Mouse (Mus musculus) midbrain, embryonic 14.5 days (tissue): ENCODE measurements around the gene Phf20. TPM values are rescaled to one million over a fixed set of nuclear protein-coding genes. Genes with fewer than 3 reads are reported as not detected.

Experiments used
- ATAC-seq: fragments of 200-750 bp; cut with Nextera tagmentation; 2 replicates; pipeline ENCODE4 v1.8.0; 2017; ENCODE audit warnings: moderate number of reproducible peaks, moderate library complexity; ENCODE audit not compliant: low FRiP score, low TSS enrichment
- DNase-seq: peaks from one replicate; pipeline ENCODE4 v3.0.0-alpha.2; 2015
- H3K27ac ChIP-seq: fragments of 300-500 bp; sonication (generic); replicated peaks from 2 replicates; pipeline ENCODE4 v1.5.1; 2014; ENCODE audit warnings: mild to moderate bottlenecking, low read depth, low read length, moderate library complexity
- H3K27me3 ChIP-seq: fragments of 300-500 bp; sonication (generic); 2 replicates; pipeline ENCODE4 v1.6.1; 2014; ENCODE audit warnings: low read length, control low read depth, mixed read lengths; ENCODE audit not compliant: control insufficient read depth, insufficient read depth
- H3K36me3 ChIP-seq: fragments of 300-500 bp; sonication (generic); 2 replicates; pipeline ENCODE4 v1.6.1; 2014; ENCODE audit warnings: low read length, control low read depth; ENCODE audit not compliant: control insufficient read depth, insufficient read depth
- H3K4me1 ChIP-seq: fragments of 300-500 bp; sonication (generic); 2 replicates; pipeline ENCODE4 v1.6.1; 2014; ENCODE audit warnings: mild to moderate bottlenecking, antibody characterized with exemption, low read length, control low read depth; ENCODE audit not compliant: control insufficient read depth, insufficient read depth
- H3K4me2 ChIP-seq: fragments of 300-500 bp; sonication (generic); 2 replicates; pipeline ENCODE4 v1.6.1; 2014; ENCODE audit warnings: mild to moderate bottlenecking, low read length, moderate library complexity
- H3K4me3 ChIP-seq: fragments of 300-500 bp; sonication (generic); replicated peaks from 2 replicates; pipeline ENCODE4 v1.5.1; 2014; ENCODE audit warnings: low read depth, low read length
- H3K9ac ChIP-seq: fragments of 300-500 bp; sonication (generic); replicated peaks from 2 replicates; pipeline ENCODE4 v1.6.1; 2014; ENCODE audit warnings: mild to moderate bottlenecking, low read length, moderate library complexity
- H3K9me3 ChIP-seq: fragments of 300-500 bp; sonication (generic); 2 replicates; pipeline ENCODE4 v1.6.1; 2016; ENCODE audit warnings: low read length, control low read depth, mixed read lengths; ENCODE audit not compliant: control insufficient read depth
- WGBS: fragments of 180-500 bp; shearing (Covaris S2); extraction: QIAGEN DNeasy Blood & Tissue Kit; methylation state at CpG from one replicate; pipeline ENCODE4 v1.1.7; 2014; 5-methylcytosine and 5-hydroxymethylcytosine counted together
- polyA plus RNA-seq: library from polyadenylated mRNA; unstranded; fragments of >200 nt; fragmentation: Nextera tagmentation; extraction: Ambion mirVana; gene quantifications from 2 replicates; pipeline ENCODE4 v1.2.1, GENCODE M21; 2014

Gene Phf20
- polyA plus RNA-seq, 1 experiment from 2014 or later, result 120 TPM

DNA sequence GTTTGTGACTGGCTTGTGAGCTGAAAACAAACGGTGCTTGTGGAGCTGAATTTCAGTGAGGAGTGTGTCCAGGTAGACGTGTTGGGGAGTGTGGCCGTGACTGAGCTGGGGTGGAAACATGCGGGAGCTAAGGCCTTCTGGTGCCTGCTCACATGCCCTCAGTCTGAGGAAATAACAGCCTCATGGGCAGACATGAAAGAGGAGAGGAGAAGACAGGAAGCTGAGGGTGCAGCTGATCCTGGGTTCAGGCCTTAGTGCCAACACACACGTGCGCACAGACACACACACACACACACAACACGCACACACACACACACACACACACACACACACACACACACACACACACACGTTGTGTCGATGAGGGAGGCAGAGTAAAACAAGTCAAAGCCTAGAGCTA is 71.4 kb downstream of the Phf20 start:
- Histone ChIP-seq H3K9ac (no peak overlapping the region), H3K4me3 (no peak overlapping the region), H3K4me1 (no peaks in the 10 kb centered on the region), H3K36me3 (peaks cover 28% of the 10 kb centered on the region), H3K4me2 (no peak overlapping the region), H3K27ac (no peak overlapping the region), H3K27me3 (no peaks in the 10 kb centered on the region), H3K9me3 (no peaks in the 10 kb centered on the region)
- no peak for ATAC-seq
- WGBS, result 96% methylated on average over 9 of the region's 9 CpGs
- DNase-seq, result no peak

DNA sequence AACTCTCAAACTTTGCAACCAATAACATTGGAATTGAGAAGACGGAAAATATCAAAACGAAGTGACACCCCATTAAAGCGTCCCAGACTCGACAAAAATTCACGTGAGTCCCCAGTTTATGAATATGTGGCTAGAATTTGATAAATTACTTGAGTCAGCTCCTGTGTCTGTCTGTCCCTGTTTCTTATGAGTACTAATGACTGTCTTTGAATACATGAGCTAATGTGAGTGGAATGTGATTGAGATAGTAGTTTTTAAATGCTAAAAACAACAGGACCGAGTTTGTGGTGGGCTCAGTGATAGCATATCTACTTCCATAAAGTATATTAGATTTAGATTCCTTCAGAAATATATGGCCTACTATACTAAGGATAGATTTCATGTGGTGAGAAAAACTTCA is 76.3 kb downstream of the Phf20 start:
- no peak for DNase-seq
- H3K4me3 ChIP-seq, result no peak overlapping the region

DNA sequence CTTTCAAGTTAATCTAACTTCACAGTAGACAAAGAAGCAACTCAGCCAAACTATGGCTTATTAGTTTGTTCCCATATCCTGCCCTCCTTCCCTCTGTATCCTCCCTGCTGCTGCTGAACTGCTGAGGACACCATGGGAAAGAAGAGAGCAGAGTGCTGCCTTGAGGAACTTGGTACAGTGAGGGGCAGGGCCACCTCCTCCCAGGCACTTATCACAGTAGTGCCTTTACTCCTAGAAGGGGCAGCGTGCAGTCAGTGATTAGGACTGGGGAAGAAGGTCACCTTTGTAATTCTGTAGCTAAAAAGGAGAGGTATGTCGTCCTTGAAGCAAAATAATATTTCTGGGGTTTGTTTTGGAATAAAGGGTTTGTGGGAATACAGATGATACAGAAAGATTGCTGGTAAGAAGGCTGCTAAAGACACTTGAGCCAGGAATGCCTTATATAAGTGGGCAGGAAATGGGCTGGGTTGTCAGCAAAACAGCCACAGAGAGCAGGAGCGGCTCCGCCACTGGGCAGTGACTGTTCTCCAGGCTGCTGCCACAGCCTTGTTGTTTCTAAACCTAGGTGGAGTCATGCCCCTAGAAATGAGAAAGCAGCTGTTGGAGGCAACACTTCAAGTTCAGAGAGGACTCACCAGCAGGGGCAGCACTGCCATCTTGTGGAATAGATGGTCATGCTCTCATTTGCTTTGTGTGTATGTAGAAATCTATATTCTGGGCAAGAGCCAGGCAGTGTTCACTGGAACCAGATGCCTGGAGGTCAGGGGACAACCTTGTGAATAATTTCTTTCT is 82.2 kb downstream of the Phf20 start:
- H3K4me2 ChIP-seq, result no peak overlapping the region
- no peaks in the 10 kb centered on the region for H3K9me3 ChIP-seq
- no peak overlapping the region for H3K4me3 ChIP-seq
- ATAC-seq, result no peak
- H3K27me3 ChIP-seq, result no peaks in the 10 kb centered on the region
- peak; percentile 92 for DNase-seq
- WGBS, result 73% methylated on average over 4 of the region's 4 CpGs
- no peaks in the 10 kb centered on the region for H3K4me1 ChIP-seq
- H3K36me3 ChIP-seq, result peaks cover 18% of the 10 kb centered on the region
- no peak overlapping the region for H3K27ac ChIP-seq
- H3K9ac ChIP-seq, result no peak overlapping the region

More for the DNA sequence above, 76.3 kb downstream of the Phf20 start:
- ATAC-seq, result no peak
- H3K27ac ChIP-seq, result no peak overlapping the region
- H3K36me3 ChIP-seq, result peaks cover 26% of the 10 kb centered on the region
- H3K4me2 ChIP-seq, result no peak overlapping the region
- no peaks in the 10 kb centered on the region for H3K4me1 ChIP-seq
- WGBS, result 95% methylated on average over 6 of the region's 6 CpGs
- no peak overlapping the region for H3K9ac ChIP-seq
- no peaks in the 10 kb centered on the region for H3K27me3 ChIP-seq
- H3K9me3 ChIP-seq, result no peaks in the 10 kb centered on the region

DNA sequence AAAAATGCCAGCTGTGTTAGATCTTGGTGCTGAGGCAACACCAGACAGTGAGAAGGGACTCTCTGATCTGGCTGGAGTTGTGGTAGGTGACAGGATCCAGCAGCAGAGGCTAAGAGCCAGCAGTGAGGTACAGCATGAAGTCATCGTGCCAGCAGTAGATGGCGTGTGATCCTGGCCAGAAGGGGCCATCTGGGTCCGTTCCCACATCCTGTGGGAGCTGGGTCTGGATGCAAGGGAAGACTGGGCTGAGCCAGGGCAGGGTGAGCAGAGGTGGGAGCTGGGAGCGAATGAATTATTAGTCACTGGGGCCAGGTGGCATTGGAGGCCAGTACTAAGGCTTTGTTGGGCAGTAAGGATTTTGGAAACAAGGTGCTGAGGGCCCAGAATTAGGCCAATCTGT is 85.0 kb downstream of the Phf20 start:
- ATAC-seq, result no peak
- H3K9me3 ChIP-seq, result no peaks in the 10 kb centered on the region
- H3K4me3 ChIP-seq, result no peak overlapping the region
- no peak overlapping the region for H3K27ac ChIP-seq
- WGBS, result 87% methylated on average over 4 of the region's 4 CpGs
- no peak overlapping the region for H3K4me2 ChIP-seq
- H3K9ac ChIP-seq, result no peak overlapping the region
- H3K27me3 ChIP-seq, result no peaks in the 10 kb centered on the region
- no peak for DNase-seq
- no peaks in the 10 kb centered on the region for H3K4me1 ChIP-seq
- peaks cover 10% of the 10 kb centered on the region; the same call in 1 of the 2 replicates for H3K36me3 ChIP-seq

DNA sequence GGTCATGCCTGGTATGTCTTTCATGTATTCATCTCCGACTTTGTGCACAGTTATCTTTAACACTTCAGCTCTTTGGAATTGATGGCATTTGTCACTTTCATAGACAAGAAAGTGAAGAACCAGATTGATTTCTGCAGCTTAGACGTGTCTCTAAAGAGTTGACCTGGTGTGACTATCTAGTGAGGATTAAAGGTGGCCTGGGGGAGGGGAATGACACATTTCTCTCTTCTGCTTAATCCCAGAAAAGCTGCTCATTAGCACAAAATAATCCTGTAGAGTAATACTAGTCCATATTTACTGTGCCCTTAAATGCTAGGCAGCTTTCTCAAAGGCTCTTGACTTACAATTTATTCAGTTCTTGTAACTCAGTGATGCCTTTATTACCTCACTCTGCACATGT is 88.9 kb downstream of the Phf20 start:
- Histone ChIP-seq H3K36me3 (peaks cover 35% of the 10 kb centered on the region), H3K27me3 (no peaks in the 10 kb centered on the region), H3K9ac (no peak overlapping the region), H3K27ac (no peak overlapping the region), H3K9me3 (no peaks in the 10 kb centered on the region), H3K4me1 (no peaks in the 10 kb centered on the region), H3K4me2 (no peak overlapping the region), H3K4me3 (no peak overlapping the region)
- WGBS, result 64% methylated on average over 2 of the region's 2 CpGs
- peak; percentile 3 for DNase-seq
- no peak for ATAC-seq

DNA sequence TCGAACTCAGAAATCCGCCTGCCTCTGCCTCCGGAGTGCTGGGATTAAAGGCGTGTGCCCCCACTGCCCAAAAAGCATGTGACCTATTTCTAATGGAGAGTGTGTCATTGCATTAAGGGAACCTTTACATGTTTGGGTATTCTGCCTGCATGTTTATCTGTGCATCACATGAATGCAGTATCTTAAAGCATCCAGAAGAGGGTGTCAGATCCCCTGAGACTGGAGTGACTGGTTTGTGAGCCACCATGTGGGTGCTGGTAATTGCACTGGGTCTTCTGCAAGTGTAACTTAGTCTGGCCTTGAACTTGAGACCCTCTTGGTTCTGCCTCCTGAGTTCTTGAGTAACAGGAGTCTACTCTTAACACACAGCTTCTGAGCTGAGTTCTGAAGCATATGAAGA is 90.5 kb downstream of the Phf20 start:
- Histone ChIP-seq H3K9me3 (no peaks in the 10 kb centered on the region), H3K27ac (no peak overlapping the region), H3K27me3 (no peaks in the 10 kb centered on the region), H3K36me3 (peaks cover 39% of the 10 kb centered on the region), H3K4me3 (no peak overlapping the region), H3K4me1 (no peaks in the 10 kb centered on the region), H3K4me2 (no peak overlapping the region), H3K9ac (no peak overlapping the region)
- no peak for DNase-seq
- no peak for ATAC-seq
- 95% methylated on average over 4 of the region's 4 CpGs for WGBS

DNA sequence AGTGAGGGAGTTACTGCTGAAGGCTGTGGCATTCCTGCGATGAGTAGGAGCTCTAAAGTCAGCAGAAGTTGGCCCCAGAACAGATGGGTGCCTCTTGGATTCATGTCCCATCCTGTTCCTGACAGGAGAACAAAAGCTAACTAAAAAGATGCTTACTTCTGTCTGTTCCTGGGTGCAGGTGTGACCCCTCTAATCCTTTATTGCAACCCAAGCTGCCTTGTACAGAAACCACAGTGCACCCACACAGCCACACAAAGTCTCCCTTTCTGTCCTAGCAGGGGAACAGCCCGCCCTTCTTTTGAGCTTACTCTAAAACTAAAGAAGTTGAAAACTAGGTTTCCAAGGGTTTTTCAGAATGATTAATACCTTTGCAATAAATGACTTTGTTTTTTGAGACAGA is 92.0 kb downstream of the Phf20 start:
- Histone ChIP-seq H3K9ac (no peak overlapping the region), H3K4me3 (no peak overlapping the region), H3K4me2 (no peak overlapping the region), H3K27ac (no peak overlapping the region), H3K27me3 (no peaks in the 10 kb centered on the region), H3K9me3 (no peaks in the 10 kb centered on the region), H3K36me3 (peaks cover 45% of the 10 kb centered on the region), H3K4me1 (no peaks in the 10 kb centered on the region)
- ATAC-seq, result no peak
- WGBS, result 93% methylated on average over 2 of the region's 2 CpGs
- no peak for DNase-seq

DNA sequence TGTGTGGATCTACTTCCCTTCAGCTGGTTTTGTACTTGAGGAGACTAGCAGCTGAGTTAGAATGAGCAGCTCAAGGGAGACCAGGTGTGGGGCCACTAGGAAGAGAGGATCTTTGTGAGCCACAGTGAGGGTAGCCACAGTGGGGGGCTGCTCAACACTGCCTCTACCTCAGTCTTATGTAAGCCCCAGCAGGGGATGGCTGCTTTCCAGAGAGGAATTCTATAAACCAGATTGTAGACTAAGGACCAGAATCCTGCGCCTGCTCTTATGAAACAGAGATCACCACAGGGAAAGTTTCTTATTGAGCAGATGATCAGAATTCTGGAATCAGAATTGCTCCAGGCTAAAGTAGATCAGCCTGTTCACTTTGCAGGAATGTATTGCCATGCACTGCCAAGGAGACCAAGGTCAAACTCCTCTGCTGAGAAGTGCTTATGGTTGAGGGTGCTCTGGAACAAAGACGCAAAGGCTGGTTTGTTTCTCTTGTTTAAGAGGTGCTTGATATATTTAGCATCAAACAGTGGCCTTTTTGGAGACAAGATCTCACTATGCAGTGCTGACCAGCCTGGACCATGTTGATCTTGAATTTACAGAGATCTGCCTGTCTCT is 93.4 kb downstream of the Phf20 start:
- Histone ChIP-seq H3K4me3 (no peak overlapping the region), H3K36me3 (peaks cover 57% of the 10 kb centered on the region), H3K27me3 (no peaks in the 10 kb centered on the region), H3K4me1 (no peaks in the 10 kb centered on the region), H3K4me2 (no peak overlapping the region), H3K27ac (no peak overlapping the region), H3K9ac (no peak overlapping the region), H3K9me3 (no peaks in the 10 kb centered on the region)
- DNase-seq (no peak), ATAC-seq (no peak)
- WGBS, result 84% methylated on average over 2 of the region's 2 CpGs

DNA sequence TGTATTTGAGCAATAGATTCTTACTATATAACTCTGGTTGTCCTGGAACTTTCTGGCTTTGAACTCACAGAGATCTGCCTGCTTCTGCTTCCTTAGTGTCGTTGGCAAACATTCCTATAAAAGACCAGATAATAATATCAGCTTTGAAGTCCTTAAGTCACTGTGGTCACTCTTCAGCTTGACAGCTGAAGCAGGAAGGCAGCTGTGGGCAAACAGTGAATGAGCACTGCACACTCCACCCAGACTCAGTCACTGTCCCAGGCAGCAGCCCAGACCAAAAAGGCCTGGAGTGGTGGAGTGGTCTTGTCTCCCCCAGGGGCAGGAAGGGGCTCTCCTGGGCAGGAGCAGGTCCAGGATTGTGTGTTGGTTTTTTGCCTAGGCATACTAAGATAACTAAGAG is 95.7 kb downstream of the Phf20 start:
- no peak overlapping the region for H3K4me3 ChIP-seq
- no peak for DNase-seq
- H3K27me3 ChIP-seq, result no peaks in the 10 kb centered on the region
- no peaks in the 10 kb centered on the region for H3K4me1 ChIP-seq
- no peak overlapping the region for H3K27ac ChIP-seq
- ATAC-seq, result no peak
- WGBS, result 94% methylated on average over 1 of the region's 1 CpGs
- peaks cover 70% of the 10 kb centered on the region for H3K36me3 ChIP-seq
- H3K4me2 ChIP-seq, result no peak overlapping the region
- no peaks in the 10 kb centered on the region for H3K9me3 ChIP-seq
- H3K9ac ChIP-seq, result no peak overlapping the region
